Mouse (Mus musculus) CH12.LX (cell line): ENCODE measurements around the gene Abhd14a. TPM values are rescaled to one million over a fixed set of nuclear protein-coding genes. Genes with fewer than 3 reads are reported as not detected.

Source experiments
- DNase-seq: peaks from one replicate; pipeline ENCODE4 v3.0.0-alpha.2; 2013; ENCODE audit errors: extremely low read depth
- H3K27ac ChIP-seq: 2 replicates; pipeline ENCODE4 v1.5.1; 2012; ENCODE audit warnings: low read depth, mild to moderate bottlenecking, control low read depth, moderate library complexity; ENCODE audit not compliant: insufficient read depth
- H3K27me3 ChIP-seq: replicated peaks from 2 replicates; pipeline ENCODE3; 2012; ENCODE audit warnings: inconsistent platforms
- H3K36me3 ChIP-seq, 2 experiments: replicated peaks in 1 of 2; 2 replicates each; pipeline versions ENCODE3 to v1.6.1; 2012; ENCODE audit warnings: inconsistent platforms in 1 of 2, low read length in 1 of 2, mild to moderate bottlenecking in 1 of 2, mixed read lengths in 1 of 2, moderate library complexity in 1 of 2; ENCODE audit not compliant: control insufficient read depth in 1 of 2, insufficient read depth in 1 of 2
- H3K4me1 ChIP-seq, 2 experiments: 2 replicates each; pipeline ENCODE4 v1.6.1; 2012; ENCODE audit warnings: inconsistent platforms in 1 of 2, moderate library complexity in 1 of 2; ENCODE audit not compliant: insufficient read depth in 2 of 2, control insufficient read depth in 1 of 2
- H3K4me2 ChIP-seq: 2 replicates; pipeline ENCODE4 v1.6.1; 2012; ENCODE audit warnings: low read depth, mild to moderate bottlenecking, control low read depth; ENCODE audit not compliant: poor library complexity, insufficient read depth, severe bottlenecking
- H3K4me3 ChIP-seq, 3 experiments: fragments of 150-350 bp in 1 of 3; sonication (generic) in 1 of 3; replicated peaks in 1 of 3; 2 replicates each; pipeline versions ENCODE3 to v1.5.1; 2011 to 2012; ENCODE audit warnings: low read depth in 2 of 3, low read length in 2 of 3, mild to moderate bottlenecking in 2 of 3, moderate library complexity in 2 of 3, control low read depth in 1 of 3, improper control_type of control experiment in 1 of 3, inconsistent platforms in 1 of 3, mixed read lengths in 1 of 3; ENCODE audit not compliant: poor library complexity in 1 of 3
- H3K79me2 ChIP-seq: replicated peaks from 2 replicates; pipeline ENCODE4 v1.6.1; 2012; ENCODE audit warnings: mild to moderate bottlenecking, moderate library complexity; ENCODE audit not compliant: control insufficient read depth, poor library complexity, insufficient read depth, severe bottlenecking; ENCODE audit errors: extremely low read depth
- H3K9ac ChIP-seq: 2 replicates; pipeline ENCODE4 v1.6.1; 2012; ENCODE audit warnings: low read depth, mild to moderate bottlenecking, control low read depth, moderate library complexity; ENCODE audit not compliant: insufficient read depth
- H3K9me3 ChIP-seq: replicated peaks from 2 replicates; pipeline ENCODE3; 2012; ENCODE audit warnings: low read length, inconsistent platforms, mixed read lengths
- BHLHE40 ChIP-seq: IDR thresholded peaks from 2 replicates; pipeline ENCODE4 v1.6.1; 2011; ENCODE audit warnings: mild to moderate bottlenecking, low read depth, low read length, improper control_type of control experiment
- CHD1 ChIP-seq: IDR thresholded peaks from 2 replicates; pipeline ENCODE4 v1.6.1; 2012; ENCODE audit warnings: low read depth, low read length, improper control_type of control experiment, inconsistent platforms
- CHD2 ChIP-seq: IDR thresholded peaks from 2 replicates; pipeline ENCODE4 v1.6.1; 2011; ENCODE audit warnings: low read length, improper control_type of control experiment
- E2F4 ChIP-seq: IDR thresholded peaks from 2 replicates; pipeline ENCODE4 v1.6.1; 2011; ENCODE audit warnings: low read depth, low read length, improper control_type of control experiment; ENCODE audit not compliant: insufficient replicate concordance
- ETS1 ChIP-seq: conservative IDR thresholded peaks from 2 replicates; pipeline ENCODE4 v1.6.1; 2012; ENCODE audit warnings: low read depth, mild to moderate bottlenecking, inconsistent platforms, low read length, improper control_type of control experiment, moderate library complexity
- IRF4 ChIP-seq: IDR thresholded peaks from 2 replicates; pipeline ENCODE4 v1.6.1; 2014; ENCODE audit warnings: low read depth, mild to moderate bottlenecking, inconsistent platforms, low read length, improper control_type of control experiment
- JUN ChIP-seq: IDR thresholded peaks from 2 replicates; pipeline ENCODE4 v1.6.1; 2011; ENCODE audit warnings: low read depth, mild to moderate bottlenecking, low read length, improper control_type of control experiment, moderate library complexity; ENCODE audit not compliant: insufficient read depth
- JUND ChIP-seq: conservative IDR thresholded peaks from 2 replicates; pipeline ENCODE4 v1.6.1; 2011; ENCODE audit warnings: low read depth, low read length, improper control_type of control experiment
- KAT2A ChIP-seq: IDR thresholded peaks from 2 replicates; pipeline ENCODE4 v1.6.1; 2012; ENCODE audit warnings: low read length, improper control_type of control experiment, inconsistent platforms; ENCODE audit not compliant: insufficient replicate concordance
- MAX ChIP-seq: IDR thresholded peaks from 2 replicates; pipeline ENCODE4 v1.6.1; 2011; ENCODE audit warnings: low read length, improper control_type of control experiment
- MAZ ChIP-seq: IDR thresholded peaks from 2 replicates; pipeline ENCODE4 v1.6.1; 2012; ENCODE audit warnings: low read depth, mild to moderate bottlenecking, inconsistent platforms, low read length, improper control_type of control experiment, moderate library complexity
- MEF2A ChIP-seq: IDR thresholded peaks from 2 replicates; pipeline ENCODE4 v1.6.1; 2014; ENCODE audit warnings: low read depth, mild to moderate bottlenecking, inconsistent platforms, low read length, improper control_type of control experiment, borderline replicate concordance
- MXI1 ChIP-seq: IDR thresholded peaks from 2 replicates; pipeline ENCODE4 v1.6.1; 2011; ENCODE audit warnings: mild to moderate bottlenecking, low read depth, low read length, improper control_type of control experiment
- NELFE ChIP-seq: IDR thresholded peaks from 2 replicates; pipeline ENCODE4 v1.6.1; 2011; ENCODE audit warnings: low read depth, low read length, improper control_type of control experiment
- PAX5 ChIP-seq: IDR thresholded peaks from 2 replicates; pipeline ENCODE4 v1.6.1; 2012; ENCODE audit warnings: low read length, inconsistent platforms, mixed read lengths
- POLR2A ChIP-seq: IDR thresholded peaks from 2 replicates; pipeline ENCODE4 v1.6.1; 2011; ENCODE audit warnings: low read depth, mild to moderate bottlenecking, improper control_type of control experiment, low read length
- POLR2AphosphoS2 ChIP-seq: IDR thresholded peaks from 2 replicates; pipeline ENCODE4 v1.6.1; 2011; ENCODE audit warnings: low read depth, low read length, improper control_type of control experiment
- RAD21 ChIP-seq: IDR thresholded peaks from 2 replicates; pipeline ENCODE4 v1.6.1; 2011; ENCODE audit warnings: low read depth, mild to moderate bottlenecking, low read length, improper control_type of control experiment, moderate library complexity
- SMC3 ChIP-seq: IDR thresholded peaks from 2 replicates; pipeline ENCODE4 v1.6.1; 2011; ENCODE audit warnings: low read depth, low read length, improper control_type of control experiment
- TCF12 ChIP-seq: IDR thresholded peaks from 2 replicates; pipeline ENCODE4 v1.6.1; 2014; ENCODE audit warnings: low read depth, mild to moderate bottlenecking, inconsistent platforms, low read length, improper control_type of control experiment
- UBTF ChIP-seq: IDR thresholded peaks from 2 replicates; pipeline ENCODE4 v1.6.1; 2012; ENCODE audit warnings: low read depth, mild to moderate bottlenecking, inconsistent platforms, low read length, improper control_type of control experiment, moderate library complexity
- USF2 ChIP-seq: conservative IDR thresholded peaks from 2 replicates; pipeline ENCODE4 v1.6.1; 2011; ENCODE audit warnings: low read depth, low read length, improper control_type of control experiment
- ZC3H11A ChIP-seq: IDR thresholded peaks from 2 replicates; pipeline ENCODE4 v1.6.1; 2012; ENCODE audit warnings: low read depth, mild to moderate bottlenecking, inconsistent platforms, low read length, improper control_type of control experiment
- ZKSCAN1 ChIP-seq: IDR thresholded peaks from 2 replicates; pipeline ENCODE4 v1.6.1; 2012; ENCODE audit warnings: low read depth, inconsistent platforms, low read length, improper control_type of control experiment, borderline replicate concordance
- dilution Hi-C: fragments of 300-500 bp; cut with MboI; formaldehyde crosslinking; loops from 2 replicates; pipeline ENCODE4 v1.14.3; 2020; ENCODE audit warnings: low sequenced_read_pairs; ENCODE audit not compliant: extremely low pct_unique_long_range_greater_than_20kb, extremely low pct_ligation_motif_present
- in situ Hi-C: fragments of 300-500 bp; cut with MboI; formaldehyde crosslinking; loops from 3 replicates; pipeline ENCODE4 v1.14.3; 2019; ENCODE audit warnings: low sequenced_read_pairs, low pct_ligation_motif_present, low pct_unique_long_range_greater_than_20kb, mixed read lengths
- polyA plus RNA-seq: library from polyadenylated mRNA; unstranded; fragments of >175 nt; gene quantifications from 2 replicates; pipeline ENCODE4 v1.2.1, GENCODE M21; 2012; ENCODE audit warnings: low read depth; ENCODE audit not compliant: insufficient read length
- total RNA-seq, 2 experiments: library from RNA; depleted of rRNA; stranded (reverse); fragments of 300-350 nt in 1 of 2; fragments of >200 nt in 1 of 2; gene quantifications; 2 replicates each; pipeline ENCODE4 v1.2.3; 2012 to 2014

Abhd14a gene
- total and polyA plus RNA-seq, 3 experiments = 18.2 to 23.3 (median 20.4) TPM

DNA sequence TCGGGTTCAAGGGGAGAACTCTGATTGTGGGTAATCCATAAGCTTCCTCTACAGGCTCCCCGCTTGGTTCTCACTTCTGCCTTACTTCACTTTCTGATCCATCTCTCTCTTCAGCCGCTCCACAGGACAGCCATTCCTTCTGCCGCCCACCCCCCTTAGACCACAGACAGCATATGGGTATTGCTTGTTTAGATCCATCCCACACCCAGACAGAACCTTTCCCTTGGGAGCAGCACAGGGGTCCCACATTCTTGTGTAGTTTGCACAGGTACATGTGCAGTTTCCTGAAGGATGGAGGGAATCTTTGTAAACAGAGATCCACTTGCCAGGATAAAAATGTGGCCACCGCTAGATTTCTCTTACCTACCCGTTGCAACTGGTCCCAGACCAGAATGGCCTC lies 4.9 kb upstream of the Abhd14a start:
- H3K4me3 ChIP-seq = peak overlapping the region in 1 of 3 experiments; percentile 71

DNA sequence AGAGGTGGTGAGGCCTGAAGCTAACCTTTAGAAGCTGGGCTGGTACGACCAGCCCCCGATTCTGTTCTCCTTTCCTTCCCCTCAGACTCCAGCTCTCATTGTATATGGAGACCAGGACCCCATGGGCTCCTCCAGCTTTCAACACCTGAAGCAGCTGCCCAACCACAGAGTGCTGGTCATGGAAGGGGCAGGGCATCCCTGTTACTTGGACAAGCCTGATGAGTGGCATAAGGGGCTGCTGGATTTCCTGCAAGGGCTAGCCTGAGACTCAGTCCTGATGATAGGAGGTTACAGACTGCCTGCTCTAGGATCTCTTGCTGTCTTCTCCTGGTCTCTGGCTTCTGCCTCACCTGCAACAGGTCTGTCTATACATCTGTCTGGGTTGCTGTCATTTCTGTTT lies 4.4 kb upstream of the Abhd14a start:
- Histone ChIP-seq H3K4me2 (no peak overlapping the region), H3K27me3 (no peaks in the 10 kb centered on the region), H3K27ac (no peak overlapping the region), H3K9ac (no peak overlapping the region), H3K79me2 (no peaks in the 10 kb centered on the region), H3K4me1 (peaks cover 27 to 64% of the 10 kb centered on the region in 2 experiments), H3K36me3 (peaks cover 0 to 33% of the 10 kb centered on the region in 2 experiments), H3K9me3 (no peaks in the 10 kb centered on the region), H3K4me3 (no peak overlapping the region)
- dilution Hi-C loops = no loop called here
- no peak for TF ChIP-seq NELFE
- no peak for TF ChIP-seq CHD2
- TF ChIP-seq KAT2A = no peak
- no peak for TF ChIP-seq MAX
- no peak for TF ChIP-seq JUN
- no peak for TF ChIP-seq ZKSCAN1
- no peak for TF ChIP-seq CHD1
- TF ChIP-seq POLR2A = no peak
- no peak for TF ChIP-seq BHLHE40
- TF ChIP-seq TCF12 = no peak
- no peak for TF ChIP-seq PAX5
- TF ChIP-seq UBTF = no peak
- in situ Hi-C loops = no loop called here
- no peak for DNase-seq

More for the DNA sequence above, 4.9 kb upstream of the Abhd14a start:
- Histone ChIP-seq H3K9ac (no peak overlapping the region), H3K27ac (no peak overlapping the region), H3K79me2 (no peaks in the 10 kb centered on the region), H3K36me3 (peaks cover 0 to 38% of the 10 kb centered on the region in 2 experiments), H3K27me3 (no peaks in the 10 kb centered on the region), H3K4me1 (peaks cover 29 to 67% of the 10 kb centered on the region in 2 experiments), H3K4me2 (no peak overlapping the region), H3K9me3 (no peaks in the 10 kb centered on the region)
- TF ChIP-seq JUN (no peak), RAD21 (no peak), NELFE (no peak), UBTF (no peak), MEF2A (no peak), POLR2AphosphoS2 (no peak), JUND (no peak), USF2 (no peak), MXI1 (no peak), CHD2 (no peak), POLR2A (no peak), ZC3H11A (no peak), ETS1 (no peak), MAZ (no peak), E2F4 (no peak), IRF4 (no peak), SMC3 (no peak), CHD1 (no peak)
- dilution Hi-C loops = no loop called here
- in situ Hi-C loops = no loop called here
- no peak for DNase-seq
